Mouse (Mus musculus): ENCODE results near the gene Apold1. TPM values are rescaled to one million over a fixed set of nuclear protein-coding genes. Genes with fewer than 3 reads are reported as not detected.

Apold1 gene
- total RNA-seq, 1 experiment: 0.22 TPM

GRCm38 (mm10) chr6:134988377-134988776, 6.9 kb downstream of the Apold1 start:
- H3K27ac ChIP-seq (ENCODE audit: insufficient read depth, low read depth, low read length, poor library complexity, severe bottlenecking): no peak overlapping the region

GRCm38 (mm10) chr6:134990674-134991073, 9.2 kb downstream of the Apold1 start:
- DNase-seq (ENCODE audit: low read depth, low spot score): no peak
- in situ Hi-C loops (cut with MboI; ENCODE audit: low sequenced_read_pairs in 2 of 2, unreplicated experiment in 2 of 2): no loop called here
- no peak overlapping the region for H3K9ac ChIP-seq (ENCODE audit: insufficient read depth, low read depth, low read length, poor library complexity, severe bottlenecking)
- H3K36me3 ChIP-seq (ENCODE audit: control insufficient read depth, insufficient read depth, low read length, poor library complexity, severe bottlenecking): no peaks in the 10 kb centered on the region
- no peak for TF ChIP-seq MAFK (IDR thresholded peaks at IDR 0.05; ENCODE audit: insufficient read depth, low read depth, low read length)
- TF ChIP-seq CHD2 (IDR thresholded peaks at IDR 0.05; ENCODE audit: low read depth, low read length): no peak
- no peak for TF ChIP-seq HCFC1 (IDR thresholded peaks at IDR 0.05; ENCODE audit: borderline replicate concordance, insufficient read depth, low read length)
- TF ChIP-seq ZNF384 (IDR thresholded peaks at IDR 0.05; ENCODE audit: low read depth, low read length): no peak
- no peak for TF ChIP-seq ZC3H11A (IDR thresholded peaks at IDR 0.05; ENCODE audit: borderline replicate concordance, low read depth, low read length)
- H3K9me3 ChIP-seq (ENCODE audit: control insufficient read depth, insufficient read depth, low read depth, low read length): no peaks in the 10 kb centered on the region
- H3K27ac ChIP-seq (ENCODE audit: insufficient read depth, low read depth, low read length, poor library complexity, severe bottlenecking): no peak overlapping the region
- H3K4me3 ChIP-seq (ENCODE audit: insufficient read depth in 1 of 2, low read depth in 1 of 2, low read length in 2 of 2, poor library complexity in 1 of 2, severe bottlenecking in 1 of 2): no peak overlapping the region
- H3K4me1 ChIP-seq (ENCODE audit: control insufficient read depth in 2 of 2, insufficient read depth in 2 of 2, low read length in 2 of 2, poor library complexity in 1 of 2): no peaks in the 10 kb centered on the region

More at GRCm38 (mm10) chr6:134988377-134988776, 6.9 kb downstream of the Apold1 start:
- Histone ChIP-seq H3K36me3 (ENCODE audit: control insufficient read depth, insufficient read depth, low read length, poor library complexity, severe bottlenecking) (no peaks in the 10 kb centered on the region), H3K4me1 (ENCODE audit: control insufficient read depth in 2 of 2, insufficient read depth in 2 of 2, low read length in 2 of 2, poor library complexity in 1 of 2) (peaks cover 3 to 11% of the 10 kb centered on the region in 2 experiments; a peak in 1 of 4 replicates), H3K9ac (ENCODE audit: insufficient read depth, low read depth, low read length, poor library complexity, severe bottlenecking) (no peak overlapping the region), H3K9me3 (ENCODE audit: control insufficient read depth, insufficient read depth, low read depth, low read length) (no peaks in the 10 kb centered on the region), H3K4me3 (ENCODE audit: insufficient read depth in 1 of 2, low read depth in 1 of 2, low read length in 2 of 2, poor library complexity in 1 of 2, severe bottlenecking in 1 of 2) (no peak overlapping the region)
- TF ChIP-seq ZC3H11A (IDR thresholded peaks at IDR 0.05; ENCODE audit: borderline replicate concordance, low read depth, low read length) (no peak), HCFC1 (IDR thresholded peaks at IDR 0.05; ENCODE audit: borderline replicate concordance, insufficient read depth, low read length) (no peak)
- in situ Hi-C loops (cut with MboI; ENCODE audit: low sequenced_read_pairs in 2 of 2, unreplicated experiment in 2 of 2): no loop called here
- DNase-seq (ENCODE audit: low read depth, low spot score): no peak

- no peaks in the 10 kb centered on the region for H3K36me3 ChIP-seq (ENCODE audit: control insufficient read depth, insufficient read depth, low read length, poor library complexity, severe bottlenecking)
- no peak for DNase-seq (ENCODE audit: low read depth, low spot score)
- in situ Hi-C loops (cut with MboI; ENCODE audit: low sequenced_read_pairs in 2 of 2, unreplicated experiment in 2 of 2): no loop called here
- TF ChIP-seq MAFK (IDR thresholded peaks at IDR 0.05; ENCODE audit: insufficient read depth, low read depth, low read length) (no peak), HCFC1 (IDR thresholded peaks at IDR 0.05; ENCODE audit: borderline replicate concordance, insufficient read depth, low read length) (no peak), ZC3H11A (IDR thresholded peaks at IDR 0.05; ENCODE audit: borderline replicate concordance, low read depth, low read length) (no peak), CHD2 (IDR thresholded peaks at IDR 0.05; ENCODE audit: low read depth, low read length) (no peak), ZNF384 (IDR thresholded peaks at IDR 0.05; ENCODE audit: low read depth, low read length) (no peak)
- no peaks in the 10 kb centered on the region for H3K4me1 ChIP-seq (ENCODE audit: control insufficient read depth in 2 of 2, insufficient read depth in 2 of 2, low read length in 2 of 2, poor library complexity in 1 of 2)
- H3K27ac ChIP-seq (ENCODE audit: insufficient read depth, low read depth, low read length, poor library complexity, severe bottlenecking): no peak overlapping the region
- H3K4me3 ChIP-seq (ENCODE audit: insufficient read depth in 1 of 2, low read depth in 1 of 2, low read length in 2 of 2, poor library complexity in 1 of 2, severe bottlenecking in 1 of 2): no peak overlapping the region
- H3K9me3 ChIP-seq (ENCODE audit: control insufficient read depth, insufficient read depth, low read depth, low read length): no peaks in the 10 kb centered on the region
- H3K9ac ChIP-seq (ENCODE audit: insufficient read depth, low read depth, low read length, poor library complexity, severe bottlenecking): no peak overlapping the region
These were observed 12.6 kb downstream of the Apold1 start for GRCm38 (mm10) chr6:134994031-134994651.

DNA sequence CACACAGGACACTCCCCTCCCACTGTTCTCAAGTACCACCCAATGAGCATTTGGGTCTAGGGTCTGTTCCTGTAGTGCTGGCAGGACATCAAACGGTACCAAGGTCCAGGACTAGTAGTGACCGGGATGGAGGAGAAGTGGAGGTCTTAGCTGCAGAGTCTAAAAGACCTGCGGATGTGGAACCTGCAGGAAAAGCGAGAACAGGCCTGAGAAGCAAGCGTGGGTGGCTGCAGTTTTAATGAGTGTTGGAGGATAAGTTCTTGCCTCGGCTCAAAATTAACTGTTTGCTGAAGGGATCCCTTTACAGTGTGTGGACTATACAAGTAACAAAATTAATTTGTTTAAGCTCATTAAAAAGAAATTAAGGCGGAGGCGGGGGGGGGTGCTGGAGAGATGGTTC, 13.5 kb downstream of the Apold1 start:
- no peak overlapping the region for H3K27ac ChIP-seq (ENCODE audit: insufficient read depth, low read depth, low read length, poor library complexity, severe bottlenecking)
- no peak for TF ChIP-seq CHD2 (IDR thresholded peaks at IDR 0.05; ENCODE audit: low read depth, low read length)
- TF ChIP-seq ZNF384 (IDR thresholded peaks at IDR 0.05; ENCODE audit: low read depth, low read length): no peak
- no peak for TF ChIP-seq ZC3H11A (IDR thresholded peaks at IDR 0.05; ENCODE audit: borderline replicate concordance, low read depth, low read length)
- no peaks in the 10 kb centered on the region for H3K4me1 ChIP-seq (ENCODE audit: control insufficient read depth in 2 of 2, insufficient read depth in 2 of 2, low read length in 2 of 2, poor library complexity in 1 of 2)
- H3K36me3 ChIP-seq (ENCODE audit: control insufficient read depth, insufficient read depth, low read length, poor library complexity, severe bottlenecking): no peaks in the 10 kb centered on the region
- in situ Hi-C loops (cut with MboI; ENCODE audit: low sequenced_read_pairs in 2 of 2, unreplicated experiment in 2 of 2): no loop called here
- no peaks in the 10 kb centered on the region for H3K9me3 ChIP-seq (ENCODE audit: control insufficient read depth, insufficient read depth, low read depth, low read length)
- no peak for DNase-seq (ENCODE audit: low read depth, low spot score)
- H3K4me3 ChIP-seq (ENCODE audit: insufficient read depth in 1 of 2, low read depth in 1 of 2, low read length in 2 of 2, poor library complexity in 1 of 2, severe bottlenecking in 1 of 2): no peak overlapping the region
- H3K9ac ChIP-seq (ENCODE audit: insufficient read depth, low read depth, low read length, poor library complexity, severe bottlenecking): no peak overlapping the region

- no peaks in the 10 kb centered on the region for H3K9me3 ChIP-seq (ENCODE audit: control insufficient read depth, insufficient read depth, low read depth, low read length)
- DNase-seq (ENCODE audit: low read depth, low spot score): no peak
- H3K27ac ChIP-seq (ENCODE audit: insufficient read depth, low read depth, low read length, poor library complexity, severe bottlenecking): no peak overlapping the region
- no peaks in the 10 kb centered on the region for H3K4me1 ChIP-seq (ENCODE audit: control insufficient read depth in 2 of 2, insufficient read depth in 2 of 2, low read length in 2 of 2, poor library complexity in 1 of 2)
- H3K4me3 ChIP-seq (ENCODE audit: insufficient read depth in 1 of 2, low read depth in 1 of 2, low read length in 2 of 2, poor library complexity in 1 of 2, severe bottlenecking in 1 of 2): no peak overlapping the region
- H3K36me3 ChIP-seq (ENCODE audit: control insufficient read depth, insufficient read depth, low read length, poor library complexity, severe bottlenecking): no peaks in the 10 kb centered on the region
- TF ChIP-seq MAFK (IDR thresholded peaks at IDR 0.05; ENCODE audit: insufficient read depth, low read depth, low read length) (no peak), HCFC1 (IDR thresholded peaks at IDR 0.05; ENCODE audit: borderline replicate concordance, insufficient read depth, low read length) (no peak), ZNF384 (IDR thresholded peaks at IDR 0.05; ENCODE audit: low read depth, low read length) (peak; percentile 59; the same call in 1 of the 2 replicates), CHD2 (IDR thresholded peaks at IDR 0.05; ENCODE audit: low read depth, low read length) (no peak)
- in situ Hi-C loops (cut with MboI; ENCODE audit: low sequenced_read_pairs in 2 of 2, unreplicated experiment in 2 of 2): no loop called here
- no peak overlapping the region for H3K9ac ChIP-seq (ENCODE audit: insufficient read depth, low read depth, low read length, poor library complexity, severe bottlenecking)
These were observed 15.4 kb downstream of the Apold1 start for GRCm38 (mm10) chr6:134996918-134997317.

All from ES-E14 (cell line).